Mouse (Mus musculus) spleen, adult 2 months (tissue): ENCODE measurements around the gene Pou2f3. TPM values are rescaled to one million over a fixed set of nuclear protein-coding genes. Genes with fewer than 3 reads are reported as not detected.
"Not testable (repeated sequence)": the region's sequence is repeated elsewhere in the genome, so short reads cannot be mapped to it uniquely, and the experiment has no call there.

ENCODE experiments used
- DNase-seq, 2 experiments: peaks; one replicate each; pipeline versions ENCODE4 v3.0.0 to v3.0.0-alpha.2; 2012 to 2021; ENCODE audit warnings: low spot score in 2 of 2, low read depth in 1 of 2
- H3K27ac ChIP-seq: fragments of 200-500 bp; 2 replicates; pipeline ENCODE4 v1.5.1; 2012; ENCODE audit warnings: low read length, inconsistent platforms; ENCODE audit not compliant: insufficient read depth
- H3K27me3 ChIP-seq: fragments of 200-500 bp; 2 replicates; pipeline ENCODE4 v1.6.1; 2012; ENCODE audit warnings: mild to moderate bottlenecking, moderate library complexity, low read length, inconsistent platforms; ENCODE audit not compliant: control insufficient read depth, insufficient read depth
- H3K36me3 ChIP-seq: fragments of 200-500 bp; 2 replicates; pipeline ENCODE4 v1.6.1; 2012; ENCODE audit warnings: mild to moderate bottlenecking, low read length, inconsistent platforms; ENCODE audit not compliant: control insufficient read depth, insufficient read depth
- H3K4me1 ChIP-seq: fragments of 200-500 bp; 2 replicates; pipeline ENCODE4 v1.6.1; 2011; ENCODE audit warnings: inconsistent platforms; ENCODE audit not compliant: control insufficient read depth, insufficient read depth, insufficient read length
- H3K4me3 ChIP-seq: fragments of 200-500 bp; 2 replicates; pipeline ENCODE4 v1.5.1; 2011; ENCODE audit warnings: mild to moderate bottlenecking, inconsistent platforms; ENCODE audit not compliant: insufficient read depth, insufficient read length; ENCODE audit errors: extremely low read depth
- CTCF ChIP-seq: fragments of 200-500 bp; IDR thresholded peaks from 2 replicates; pipeline ENCODE4 v1.5.1; 2011; ENCODE audit warnings: mild to moderate bottlenecking, inconsistent platforms; ENCODE audit not compliant: insufficient read depth, insufficient read length, insufficient replicate concordance; ENCODE audit errors: extremely low read depth
- POLR2A ChIP-seq: fragments of 200-500 bp; IDR thresholded peaks from 2 replicates; pipeline ENCODE4 v1.6.1; 2011; ENCODE audit warnings: low read depth, low read length, inconsistent platforms
- whole genome bisulfite sequencing: fragments of 180-500 bp; shearing (Covaris S2); methylation state at CpG from one replicate; pipeline ENCODE4 v1.1.7; 2018; 5-methylcytosine and 5-hydroxymethylcytosine counted together
- polyA plus RNA-seq: library from polyadenylated mRNA; depleted of rRNA; stranded (reverse); fragments of >200 nt; gene quantifications from 2 replicates; pipeline ENCODE4 v1.2.3, GENCODE M21; 2012

Gene Pou2f3
- polyA plus RNA-seq, 1 experiment: not detected

DNA sequence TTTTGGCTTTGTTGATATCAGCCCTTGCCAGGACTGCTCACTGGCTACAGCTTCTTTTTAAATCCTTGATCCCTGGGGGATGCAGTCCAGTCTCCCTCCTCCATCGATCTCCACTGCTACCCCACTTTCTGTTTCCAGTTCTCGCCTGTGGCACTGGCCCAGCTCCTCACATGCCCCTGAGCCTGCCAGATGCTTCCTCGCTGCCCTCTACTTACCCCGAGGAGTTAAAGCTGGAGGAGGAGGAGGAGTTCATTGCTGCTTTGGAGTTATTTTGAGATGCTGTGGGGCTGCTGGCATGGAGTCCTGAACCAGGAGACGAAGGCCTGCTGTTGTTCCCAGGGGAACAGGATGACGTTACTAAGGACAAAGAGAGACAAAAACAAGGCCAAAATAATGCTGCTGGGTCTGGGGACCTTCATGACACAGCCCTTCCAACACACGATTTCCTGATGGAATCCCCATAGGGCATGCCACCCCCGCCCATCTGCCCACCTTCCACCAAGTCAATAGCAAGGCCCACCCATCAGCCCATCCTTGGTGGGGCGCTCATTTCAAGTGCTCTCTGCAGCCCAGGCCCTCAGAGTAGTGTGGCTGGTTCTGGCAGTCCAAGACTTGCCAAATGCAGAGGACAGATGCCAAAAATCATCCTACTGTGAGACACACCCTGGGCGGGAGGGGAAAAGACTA lies 82.9 kb downstream of the Pou2f3 start:
- Histone ChIP-seq H3K4me1 (no peaks in the 10 kb centered on the region), H3K4me3 (no peak overlapping the region), H3K36me3 (no peaks in the 10 kb centered on the region), H3K27ac (peak overlapping the region; percentile 21; the same call in 1 of the 2 replicates), H3K27me3 (no peaks in the 10 kb centered on the region)
- TF ChIP-seq CTCF: no peak
- no peak for TF ChIP-seq POLR2A
- 75% methylated on average over 10 of the region's 10 CpGs for WGBS
- no peak for DNase-seq

DNA sequence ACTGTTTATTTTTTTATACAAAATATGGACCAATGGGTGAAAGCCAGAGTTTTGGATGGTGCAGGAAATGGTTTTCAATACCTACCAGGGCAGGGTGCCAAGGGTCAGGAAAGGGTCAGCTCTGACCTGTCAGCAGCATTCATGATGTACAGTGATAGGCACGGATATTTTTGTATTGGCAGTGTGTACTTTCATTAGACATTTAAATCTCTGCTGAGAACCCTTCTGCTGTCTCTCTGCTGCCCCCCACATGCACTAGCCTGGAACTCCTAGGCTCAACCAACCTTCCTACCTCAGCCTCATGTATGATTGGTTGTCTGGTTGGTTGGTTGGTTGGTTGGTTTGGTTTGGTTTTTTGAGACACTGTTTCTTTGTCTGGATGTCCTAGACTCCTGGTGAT lies 87.8 kb downstream of the Pou2f3 start:
- 33% methylated on average over 1 of the region's 1 CpGs for WGBS
- H3K4me1 ChIP-seq: no peaks in the 10 kb centered on the region
- TF ChIP-seq POLR2A (no peak), CTCF (no peak)
- no peak overlapping the region for H3K27ac ChIP-seq
- no peak overlapping the region for H3K4me3 ChIP-seq
- no peaks in the 10 kb centered on the region for H3K36me3 ChIP-seq
- DNase-seq: no peak
- H3K27me3 ChIP-seq: no peaks in the 10 kb centered on the region

DNA sequence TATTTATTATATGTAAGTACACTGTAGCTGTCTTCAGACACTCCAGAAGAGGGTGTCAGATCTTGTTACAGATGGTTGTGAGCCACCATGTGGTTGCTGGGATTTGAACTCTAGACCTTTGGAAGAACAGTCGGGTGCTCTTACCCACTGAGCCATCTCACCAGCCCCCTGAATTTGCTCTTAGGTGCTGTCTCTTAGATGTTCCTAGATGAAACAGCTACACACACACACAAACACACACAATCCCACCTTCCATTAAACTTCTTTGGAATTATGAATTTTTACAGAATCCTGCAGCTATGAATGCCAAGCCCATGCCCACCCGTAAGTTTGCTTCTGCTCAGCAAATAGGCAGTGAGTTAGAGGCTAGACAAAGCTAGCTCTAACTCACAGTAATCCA lies 88.2 kb downstream of the Pou2f3 start:
- H3K4me3 ChIP-seq, H3K27me3 ChIP-seq, H3K36me3 ChIP-seq, DNase-seq, H3K27ac ChIP-seq, H3K4me1 ChIP-seq: not testable (repeated sequence)
- 82% methylated on average over 2 of the region's 2 CpGs for WGBS

DNA sequence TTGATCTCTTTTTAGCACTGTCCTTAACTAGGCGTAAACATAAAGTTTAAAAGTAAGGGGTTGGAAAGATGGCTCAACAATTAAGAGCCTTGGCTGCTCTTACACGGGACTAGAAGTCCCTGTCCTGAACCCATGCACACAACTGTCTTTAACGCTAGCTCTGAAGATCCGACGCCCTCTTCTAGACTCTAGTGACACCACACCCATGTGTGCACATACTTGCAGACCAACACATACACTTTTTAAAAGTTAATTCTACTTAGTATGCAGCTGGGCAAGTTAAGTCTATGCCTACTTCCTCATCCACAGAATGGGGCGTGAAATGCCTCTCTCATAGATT lies 93.2 kb downstream of the Pou2f3 start:
- H3K27me3 ChIP-seq: peaks cover 7% of the 10 kb centered on the region; the same call in 1 of the 2 replicates
- TF ChIP-seq CTCF: no peak
- TF ChIP-seq POLR2A: no peak
- H3K36me3 ChIP-seq: no peaks in the 10 kb centered on the region
- H3K4me3 ChIP-seq: no peak overlapping the region
- H3K4me1 ChIP-seq: peaks cover 4% of the 10 kb centered on the region; the same call in 1 of the 2 replicates
- no peak overlapping the region for H3K27ac ChIP-seq
- 85% methylated on average over 6 of the region's 6 CpGs for WGBS
- no peak for DNase-seq

DNA sequence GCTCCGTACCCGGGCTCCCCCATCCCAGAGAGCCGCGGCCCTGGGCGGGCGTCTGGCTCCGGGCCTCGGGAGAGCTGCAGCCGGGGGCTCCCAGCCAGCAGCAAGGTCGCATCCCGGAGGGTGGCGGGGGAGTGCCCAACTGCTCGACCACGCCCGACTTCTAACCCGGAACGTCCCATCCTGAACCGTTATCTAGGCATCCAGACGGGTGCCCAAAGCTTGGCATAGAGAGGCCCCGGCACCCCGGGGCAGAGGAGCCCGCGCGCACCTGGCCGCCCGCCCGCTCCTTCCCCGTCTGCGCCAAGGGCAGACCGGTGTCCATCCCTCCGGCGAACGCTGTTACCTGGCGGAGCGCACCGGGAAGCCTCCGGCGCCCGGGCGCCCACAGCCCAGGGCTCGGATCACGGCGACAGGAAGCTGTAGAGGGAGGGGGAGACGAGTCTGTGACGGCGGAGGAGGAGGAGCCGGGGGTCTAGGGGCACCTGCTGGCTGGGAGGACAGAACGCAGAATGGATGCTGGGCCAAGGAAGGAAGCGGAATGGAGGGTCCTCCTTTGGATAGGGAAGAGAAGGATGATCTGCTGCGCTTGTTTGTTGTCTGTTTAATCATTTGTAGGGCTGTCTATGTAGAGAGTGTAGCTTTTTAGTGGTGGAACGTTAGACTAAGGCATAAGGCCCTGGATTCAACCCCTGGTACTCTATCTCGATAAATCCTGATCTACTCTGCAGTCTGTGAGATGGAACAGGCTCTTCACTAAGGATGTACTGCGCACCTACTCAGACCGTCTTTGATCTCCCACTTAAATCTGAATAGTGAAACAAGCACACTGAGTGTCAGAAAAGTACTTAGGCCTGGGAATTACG lies 93.8 kb downstream of the Pou2f3 start, which contains the start of gene Tmem136:
TSS of gene Tmem136 (minus strand) at position 437 of the 863 bp plus-strand sequence.
- peak within 1 kb of the TSS; percentile 24; the same call in 1 of the 2 replicates for H3K4me3 ChIP-seq
- no peaks in the 10 kb centered on the region for H3K36me3 ChIP-seq
- TF ChIP-seq POLR2A (no peak), CTCF (no peak)
- peak within 1 kb of the TSS; percentile 43; the same call in 1 of the 2 replicates for H3K27ac ChIP-seq
- no peak for DNase-seq
- H3K27me3 ChIP-seq: peaks cover 7% of the 10 kb centered on the region; the same call in 1 of the 2 replicates
- 8% methylated on average over 55 of the region's 55 CpGs for WGBS
- H3K4me1 ChIP-seq: peaks cover 4% of the 10 kb centered on the region; the same call in 1 of the 2 replicates

DNA sequence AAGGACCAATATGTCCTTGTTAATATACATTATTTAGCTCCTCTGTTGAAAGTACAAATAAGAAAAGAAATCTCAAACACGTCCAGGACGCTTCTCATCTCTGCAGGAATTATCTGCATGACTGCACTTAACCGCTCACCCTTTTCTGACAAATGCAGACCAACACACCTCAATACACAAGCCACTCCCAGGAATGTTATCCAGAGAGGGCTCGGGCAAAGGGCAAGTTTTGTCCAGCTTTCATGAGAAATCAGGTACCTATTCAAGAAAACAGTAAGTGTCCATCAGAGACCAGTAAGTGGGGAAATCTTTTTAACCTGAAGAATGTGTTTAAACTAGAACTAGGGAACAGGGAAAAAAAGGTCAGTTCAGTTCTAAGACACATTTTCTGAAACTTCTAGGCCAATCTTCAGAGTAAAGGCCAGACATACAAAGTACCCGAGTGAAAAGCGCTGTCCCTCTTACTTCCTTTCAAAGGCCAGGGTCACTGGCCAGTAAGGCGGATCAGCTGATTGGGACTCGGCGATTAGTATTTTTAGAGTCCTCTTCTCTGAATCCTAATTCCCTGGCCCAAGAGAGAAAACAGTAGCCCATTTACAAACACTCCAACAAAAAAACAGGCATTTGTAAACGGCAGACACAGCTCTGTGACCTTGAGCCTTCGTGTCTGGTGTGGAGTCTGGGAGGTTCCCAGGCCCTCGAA lies 94.6 kb downstream of the Pou2f3 start:
- Histone ChIP-seq H3K4me3 (no peak overlapping the region), H3K27ac (peak overlapping the region; percentile 43; the same call in 1 of the 2 replicates)

More for the DNA sequence above, 94.6 kb downstream of the Pou2f3 start:
- TF ChIP-seq POLR2A: no peak
- no peak for TF ChIP-seq CTCF
- no peak for DNase-seq
- H3K27me3 ChIP-seq: peaks cover 7% of the 10 kb centered on the region; the same call in 1 of the 2 replicates
- peaks cover 4% of the 10 kb centered on the region; the same call in 1 of the 2 replicates for H3K4me1 ChIP-seq
- 50% methylated on average over 12 of the region's 12 CpGs for WGBS
- no peaks in the 10 kb centered on the region for H3K36me3 ChIP-seq
